Mouse (Mus musculus): ENCODE measurements around the gene Garnl3. TPM values are rescaled to one million over a fixed set of nuclear protein-coding genes. Genes with fewer than 3 reads are reported as not detected.

Gene Garnl3
- polyA plus RNA-seq, 1 experiment from 2014 or later = 13.6 TPM

DNA sequence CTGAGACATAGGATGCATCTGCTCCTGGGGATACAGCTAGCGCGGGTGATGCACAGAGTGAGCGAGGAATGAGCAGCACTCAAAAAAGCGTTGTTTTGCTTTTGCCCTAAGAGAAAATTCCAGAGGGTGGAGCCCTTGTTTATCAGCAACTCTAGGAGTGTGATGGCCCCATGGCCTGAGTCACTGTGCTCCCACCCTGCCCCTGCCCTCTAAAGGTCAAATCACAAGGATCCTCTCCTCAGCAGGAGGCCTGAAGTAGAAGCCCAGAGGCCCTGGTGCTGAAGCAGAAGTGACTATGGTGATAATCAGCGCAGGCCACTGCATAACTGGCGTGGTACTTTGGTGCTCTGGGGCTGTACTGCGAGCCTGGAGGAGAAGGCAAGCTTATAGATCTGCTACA, 28.1 kb upstream of the Garnl3 start:
- ATAC-seq (ENCODE audit: low FRiP score) (no peak), DNase-seq (ENCODE audit: low spot score, missing footprints) (no peak)
- H3K4me3 ChIP-seq (ENCODE audit: low read depth, low read length) = no peak overlapping the region
- H3K4me1 ChIP-seq (ENCODE audit: control insufficient read depth, insufficient read depth, low read length) = no peaks in the 10 kb centered on the region
- WGBS = 81% methylated on average over 7 of the region's 7 CpGs
- H3K9me3 ChIP-seq (ENCODE audit: control insufficient read depth, low read length) = no peaks in the 10 kb centered on the region
- H3K9ac ChIP-seq (ENCODE audit: low read length) = no peak overlapping the region
- no peaks in the 10 kb centered on the region for H3K27me3 ChIP-seq (ENCODE audit: control insufficient read depth, insufficient read depth, low read length)
- no peak overlapping the region for H3K27ac ChIP-seq (ENCODE audit: low read depth, low read length)
- H3K4me2 ChIP-seq = no peak overlapping the region
- H3K36me3 ChIP-seq (ENCODE audit: control insufficient read depth, insufficient read depth, low read length) = no peaks in the 10 kb centered on the region; the same call in 1 of the 2 replicates

DNA sequence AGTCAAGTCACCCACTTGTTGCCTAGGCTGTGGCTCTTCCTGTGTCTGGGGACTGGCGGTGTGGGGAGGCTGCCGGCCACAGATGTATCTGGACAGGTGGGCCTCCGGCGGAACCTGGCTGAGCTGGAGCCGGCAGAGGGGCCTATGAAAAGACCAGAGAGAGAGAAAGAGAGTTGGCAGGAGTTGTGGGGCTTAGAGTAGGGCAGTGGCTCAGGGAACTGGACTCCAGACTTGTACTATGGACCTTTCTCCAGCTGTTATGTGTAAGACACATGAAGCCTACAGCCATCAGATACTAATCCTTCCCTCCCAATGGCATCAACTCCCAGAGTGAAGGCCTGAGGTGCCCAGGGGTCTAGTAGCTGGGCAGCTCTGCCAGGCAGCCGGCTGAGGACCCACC, 27.4 kb upstream of the Garnl3 start:
- no peaks in the 10 kb centered on the region for H3K27me3 ChIP-seq (ENCODE audit: control insufficient read depth, insufficient read depth, low read length)
- H3K4me3 ChIP-seq (ENCODE audit: low read depth, low read length) = no peak overlapping the region
- 89% methylated on average over 6 of the region's 6 CpGs for WGBS
- DNase-seq (ENCODE audit: low spot score, missing footprints) (no peak), ATAC-seq (ENCODE audit: low FRiP score) (no peak)
- H3K4me2 ChIP-seq = no peak overlapping the region
- H3K9ac ChIP-seq (ENCODE audit: low read length) = no peak overlapping the region
- no peaks in the 10 kb centered on the region; the same call in 1 of the 2 replicates for H3K36me3 ChIP-seq (ENCODE audit: control insufficient read depth, insufficient read depth, low read length)
- no peaks in the 10 kb centered on the region for H3K9me3 ChIP-seq (ENCODE audit: control insufficient read depth, low read length)
- no peak overlapping the region for H3K27ac ChIP-seq (ENCODE audit: low read depth, low read length)
- H3K4me1 ChIP-seq (ENCODE audit: control insufficient read depth, insufficient read depth, low read length) = no peaks in the 10 kb centered on the region

GRCm38 (mm10) chr2:33156283-33156781, 24.9 kb upstream of the Garnl3 start:
- ATAC-seq (ENCODE audit: low FRiP score) (no peak), DNase-seq (ENCODE audit: low spot score, missing footprints) (no peak)
- Histone ChIP-seq H3K4me2 (no peak overlapping the region), H3K27me3 (ENCODE audit: control insufficient read depth, insufficient read depth, low read length) (no peaks in the 10 kb centered on the region), H3K4me1 (ENCODE audit: control insufficient read depth, insufficient read depth, low read length) (no peaks in the 10 kb centered on the region), H3K4me3 (ENCODE audit: low read depth, low read length) (no peak overlapping the region), H3K9ac (ENCODE audit: low read length) (no peak overlapping the region), H3K9me3 (ENCODE audit: control insufficient read depth, low read length) (no peaks in the 10 kb centered on the region), H3K36me3 (ENCODE audit: control insufficient read depth, insufficient read depth, low read length) (no peaks in the 10 kb centered on the region; the same call in 1 of the 2 replicates), H3K27ac (ENCODE audit: low read depth, low read length) (no peak overlapping the region)
- 79% methylated on average over 5 of the region's 5 CpGs for WGBS

DNA sequence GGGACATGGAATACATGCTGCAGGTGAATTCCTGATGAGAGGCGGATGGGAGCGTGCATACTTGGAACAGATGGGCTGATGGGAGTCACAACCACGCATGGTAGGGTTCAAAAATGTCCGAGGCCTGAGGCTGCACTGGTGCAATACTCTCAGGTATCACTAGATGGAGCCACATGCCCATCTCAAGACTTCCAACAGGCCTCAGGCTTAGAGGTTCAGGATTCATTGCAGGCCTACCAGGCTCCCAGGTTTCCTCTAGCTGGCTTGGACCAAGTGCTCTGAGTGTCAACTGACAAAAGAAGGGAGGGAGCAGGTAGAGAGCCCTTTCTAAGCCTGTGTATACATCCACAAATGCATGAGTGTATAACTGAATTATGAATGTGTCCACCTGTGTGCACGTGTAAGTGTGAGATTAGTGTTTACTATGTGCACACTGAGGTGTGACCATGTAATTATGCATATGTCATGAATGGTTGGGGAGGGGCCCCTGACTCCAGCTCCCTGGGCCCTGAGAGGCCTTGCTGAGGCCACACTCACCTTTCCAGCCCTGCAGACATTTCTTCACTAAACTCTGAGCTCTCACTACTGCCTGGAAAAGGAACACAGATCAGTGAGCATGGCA, 23.4 kb upstream of the Garnl3 start:
- DNase-seq (ENCODE audit: low spot score, missing footprints) (peak; percentile 98), ATAC-seq (ENCODE audit: low FRiP score) (peak; percentile 63)
- Histone ChIP-seq H3K4me2 (no peak overlapping the region), H3K27ac (ENCODE audit: low read depth, low read length) (no peak overlapping the region), H3K4me1 (ENCODE audit: control insufficient read depth, insufficient read depth, low read length) (no peaks in the 10 kb centered on the region), H3K9ac (ENCODE audit: low read length) (no peak overlapping the region), H3K4me3 (ENCODE audit: low read depth, low read length) (no peak overlapping the region), H3K27me3 (ENCODE audit: control insufficient read depth, insufficient read depth, low read length) (no peaks in the 10 kb centered on the region), H3K9me3 (ENCODE audit: control insufficient read depth, low read length) (no peaks in the 10 kb centered on the region), H3K36me3 (ENCODE audit: control insufficient read depth, insufficient read depth, low read length) (no peaks in the 10 kb centered on the region; the same call in 1 of the 2 replicates)
- WGBS = 36% methylated on average over 5 of the region's 5 CpGs

GRCm38 (mm10) chr2:33146994-33147393, 15.5 kb upstream of the Garnl3 start:
- Histone ChIP-seq H3K9ac (ENCODE audit: low read length) (no peak overlapping the region), H3K27me3 (ENCODE audit: control insufficient read depth, insufficient read depth, low read length) (no peaks in the 10 kb centered on the region), H3K9me3 (ENCODE audit: control insufficient read depth, low read length) (no peaks in the 10 kb centered on the region), H3K36me3 (ENCODE audit: control insufficient read depth, insufficient read depth, low read length) (no peaks in the 10 kb centered on the region), H3K4me1 (ENCODE audit: control insufficient read depth, insufficient read depth, low read length) (no peaks in the 10 kb centered on the region), H3K4me2 (no peak overlapping the region), H3K4me3 (ENCODE audit: low read depth, low read length) (no peak overlapping the region), H3K27ac (ENCODE audit: low read depth, low read length) (no peak overlapping the region)
- DNase-seq (ENCODE audit: low spot score, missing footprints) (no peak), ATAC-seq (ENCODE audit: low FRiP score) (no peak)
- WGBS = 86% methylated on average over 4 of the region's 4 CpGs

- Histone ChIP-seq H3K4me1 (ENCODE audit: control insufficient read depth, insufficient read depth, low read length) (no peaks in the 10 kb centered on the region), H3K27ac (ENCODE audit: low read depth, low read length) (no peak overlapping the region), H3K9ac (ENCODE audit: low read length) (no peak overlapping the region), H3K27me3 (ENCODE audit: control insufficient read depth, insufficient read depth, low read length) (no peaks in the 10 kb centered on the region), H3K36me3 (ENCODE audit: control insufficient read depth, insufficient read depth, low read length) (no peaks in the 10 kb centered on the region), H3K9me3 (ENCODE audit: control insufficient read depth, low read length) (no peaks in the 10 kb centered on the region), H3K4me3 (ENCODE audit: low read depth, low read length) (no peak overlapping the region), H3K4me2 (no peak overlapping the region)
- ATAC-seq (ENCODE audit: low FRiP score) = no peak
- 88% methylated on average over 2 of the region's 2 CpGs for WGBS
- DNase-seq (ENCODE audit: low spot score, missing footprints) = no peak
Observed at GRCm38 (mm10) chr2:33143292-33143691, 11.8 kb upstream of the Garnl3 start.

DNA sequence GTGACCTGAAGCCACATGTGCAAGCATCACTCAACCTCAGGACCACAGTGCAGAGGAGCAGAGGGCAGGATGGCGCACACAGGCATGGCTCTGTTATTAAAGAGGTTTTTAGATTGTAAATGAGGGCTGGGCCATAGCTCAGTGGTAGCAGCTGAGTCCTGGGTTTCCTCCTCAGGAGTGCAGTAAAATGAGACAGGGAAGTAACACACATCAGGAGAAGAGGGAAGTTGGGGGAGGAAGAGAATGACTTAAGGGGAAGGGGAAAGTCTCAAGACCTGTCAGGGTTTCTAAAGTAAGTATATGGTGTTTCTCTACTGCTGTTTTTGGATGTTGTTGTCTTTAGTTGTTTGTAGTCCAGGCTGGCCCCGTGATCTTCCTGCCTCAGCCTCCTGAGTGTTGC, 7.0 kb upstream of the Garnl3 start:
- no peak overlapping the region for H3K9ac ChIP-seq (ENCODE audit: low read length)
- DNase-seq (ENCODE audit: low spot score, missing footprints) (no peak), ATAC-seq (ENCODE audit: low FRiP score) (no peak)
- H3K27ac ChIP-seq (ENCODE audit: low read depth, low read length) = no peak overlapping the region
- H3K4me3 ChIP-seq (ENCODE audit: low read depth, low read length) = no peak overlapping the region
- no peak overlapping the region for H3K4me2 ChIP-seq
- no peaks in the 10 kb centered on the region for H3K9me3 ChIP-seq (ENCODE audit: control insufficient read depth, low read length)
- H3K36me3 ChIP-seq (ENCODE audit: control insufficient read depth, insufficient read depth, low read length) = no peaks in the 10 kb centered on the region
- 84% methylated on average over 2 of the region's 2 CpGs for WGBS
- no peaks in the 10 kb centered on the region for H3K27me3 ChIP-seq (ENCODE audit: control insufficient read depth, insufficient read depth, low read length)
- H3K4me1 ChIP-seq (ENCODE audit: control insufficient read depth, insufficient read depth, low read length) = no peaks in the 10 kb centered on the region

GRCm38 (mm10) chr2:33137731-33138130, 6.3 kb upstream of the Garnl3 start:
- H3K9ac ChIP-seq (ENCODE audit: low read length) = no peak overlapping the region
- H3K4me3 ChIP-seq (ENCODE audit: low read depth, low read length) = no peak overlapping the region
- H3K27me3 ChIP-seq (ENCODE audit: control insufficient read depth, insufficient read depth, low read length) = peaks cover 2% of the 10 kb centered on the region
- H3K36me3 ChIP-seq (ENCODE audit: control insufficient read depth, insufficient read depth, low read length) = no peaks in the 10 kb centered on the region
- DNase-seq (ENCODE audit: low spot score, missing footprints) (no peak), ATAC-seq (ENCODE audit: low FRiP score) (no peak)
- no peaks in the 10 kb centered on the region for H3K9me3 ChIP-seq (ENCODE audit: control insufficient read depth, low read length)
- no peak overlapping the region for H3K27ac ChIP-seq (ENCODE audit: low read depth, low read length)
- no peak overlapping the region for H3K4me2 ChIP-seq
- H3K4me1 ChIP-seq (ENCODE audit: control insufficient read depth, insufficient read depth, low read length) = no peaks in the 10 kb centered on the region
- 93% methylated on average over 4 of the region's 4 CpGs for WGBS

- DNase-seq (ENCODE audit: low spot score, missing footprints) = no peak
- 91% methylated on average over 9 of the region's 9 CpGs for WGBS
Observed at GRCm38 (mm10) chr2:33137244-33137643, 5.8 kb upstream of the Garnl3 start.

More at GRCm38 (mm10) chr2:33137244-33137643, 5.8 kb upstream of the Garnl3 start:
- no peak overlapping the region for H3K9ac ChIP-seq (ENCODE audit: low read length)
- peaks cover 6% of the 10 kb centered on the region for H3K27me3 ChIP-seq (ENCODE audit: control insufficient read depth, insufficient read depth, low read length)
- H3K4me3 ChIP-seq (ENCODE audit: low read depth, low read length) = no peak overlapping the region
- no peaks in the 10 kb centered on the region for H3K36me3 ChIP-seq (ENCODE audit: control insufficient read depth, insufficient read depth, low read length)
- H3K9me3 ChIP-seq (ENCODE audit: control insufficient read depth, low read length) = no peaks in the 10 kb centered on the region
- no peak overlapping the region for H3K27ac ChIP-seq (ENCODE audit: low read depth, low read length)
- H3K4me2 ChIP-seq = no peak overlapping the region
- ATAC-seq (ENCODE audit: low FRiP score) = no peak
- no peaks in the 10 kb centered on the region for H3K4me1 ChIP-seq (ENCODE audit: control insufficient read depth, insufficient read depth, low read length)
